Mouse (Mus musculus) E14TG2a.4 (cell line): ENCODE measurements at regions not wholly inside any gene's neighbourhood (a gene's known extent, or its start where the extent isn't known, plus 50 kb on each side); places are given as distances from the start of the nearest gene placed in this dataset.

Experiments
- CTCF ChIP-seq: conservative IDR thresholded peaks from 2 replicates; pipeline ENCODE4 v1.5.1; 2014; ENCODE audit warnings: low read length
- NANOG ChIP-seq: IDR thresholded peaks from 2 replicates; pipeline ENCODE4 v1.6.1; 2014; ENCODE audit warnings: borderline replicate concordance, low read length, mixed read lengths
- POU5F1 ChIP-seq: IDR thresholded peaks from 2 replicates; pipeline ENCODE4 v1.6.1; 2014; ENCODE audit warnings: low read length, borderline replicate concordance

DNA sequence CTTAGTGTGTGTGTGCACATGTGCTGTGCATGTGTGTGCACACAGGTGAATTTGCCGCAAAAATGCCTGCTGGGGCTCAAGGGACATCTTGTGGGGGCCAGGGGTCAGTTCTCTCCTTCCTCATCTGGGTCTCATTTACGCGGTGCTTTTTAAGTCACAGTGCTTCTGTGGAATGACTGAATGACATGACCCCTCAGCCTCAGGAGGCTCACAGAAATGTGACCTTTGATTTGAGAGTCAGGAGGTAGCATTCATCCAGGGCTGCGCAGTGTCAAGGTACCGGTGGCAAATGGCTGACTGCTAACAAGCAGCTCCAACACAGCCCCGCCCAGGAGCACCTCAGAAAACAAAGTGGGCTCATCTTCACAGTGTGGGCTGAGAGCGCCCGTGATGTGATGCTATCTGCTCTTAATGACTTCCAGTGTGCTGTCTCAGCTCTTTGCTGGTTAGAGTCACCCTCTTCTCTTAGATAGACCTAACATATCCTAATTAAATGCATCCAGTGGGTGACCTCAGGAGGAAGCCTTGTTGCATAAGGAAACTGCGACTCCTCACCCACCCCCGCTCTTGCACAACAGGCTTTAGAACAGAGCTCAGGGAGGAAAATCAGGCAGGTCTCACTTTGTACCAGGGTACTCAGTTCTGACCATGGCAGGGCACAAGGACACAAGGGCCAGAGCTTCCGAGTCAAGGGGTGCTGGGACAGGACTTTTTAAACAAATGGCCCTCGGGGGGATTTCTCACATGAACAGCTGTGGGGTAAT lies 120.6 kb downstream of the Syk start:
- TF ChIP-seq CTCF (no peak), NANOG (no peak), POU5F1 (no peak)
